Mouse (Mus musculus): ENCODE results near the gene Bcl11a.

DNA sequence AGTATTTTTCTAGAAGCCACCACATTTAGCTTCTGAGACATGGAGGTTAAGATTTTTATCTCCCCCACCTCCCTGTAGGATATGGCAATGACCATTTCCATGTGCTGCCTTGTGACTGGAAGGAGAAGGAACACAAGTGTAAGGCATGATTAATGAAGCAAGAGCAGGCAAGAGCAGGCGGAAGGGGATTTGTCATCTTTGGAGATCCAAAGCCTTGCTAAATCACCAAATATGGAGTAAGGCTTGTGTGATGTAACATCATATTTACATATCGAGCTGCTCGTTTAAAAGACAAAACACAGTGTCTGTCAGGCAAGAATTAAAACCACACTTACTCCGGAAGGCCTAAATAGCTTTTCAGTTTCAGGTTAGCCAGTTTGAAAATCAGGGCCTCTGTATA is 9.2 kb downstream of the Bcl11a start:
- TF ChIP-seq CTCF (IDR thresholded peaks at IDR 0.05) (no peak), EP300 (IDR thresholded peaks at IDR 0.05) (no peak)
